Mouse (Mus musculus) lung, postnatal 0 days (tissue): ENCODE results near the gene Lpar6.

Experiments used
- CTCF ChIP-seq: IDR thresholded peaks from 2 replicates; pipeline ENCODE4 v1.5.1; 2016; ENCODE audit warnings: antibody characterized with exemption, mild to moderate bottlenecking
- EP300 ChIP-seq: IDR thresholded peaks from 2 replicates; pipeline ENCODE4 v1.6.1; 2016; ENCODE audit warnings: antibody characterized with exemption, mild to moderate bottlenecking, control low read depth

DNA sequence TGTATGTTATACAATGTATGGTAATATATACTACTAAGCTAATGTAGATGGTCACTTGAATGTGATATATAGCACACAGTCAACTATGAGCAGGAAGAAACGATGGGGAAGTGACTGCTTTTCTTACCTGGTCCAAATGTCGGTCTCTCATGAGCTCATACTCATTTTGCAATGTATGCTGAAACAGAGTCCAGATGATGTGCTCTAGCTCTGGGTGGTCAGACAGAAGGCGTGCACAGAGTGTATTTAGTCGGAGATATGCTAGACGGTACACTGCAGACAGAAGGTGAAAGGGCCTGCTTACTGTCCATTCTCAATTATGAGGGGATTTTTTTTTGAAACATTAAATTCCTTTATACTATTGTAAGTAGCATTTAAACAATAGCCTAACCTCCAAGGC is 26.2 kb upstream of the Lpar6 start:
- no peak for TF ChIP-seq CTCF
- TF ChIP-seq EP300, result no peak
